Mouse (Mus musculus) spleen, adult 2 months (tissue): Measurements from ENCODE around the gene Gtf3c4.

Experiments used
- CTCF ChIP-seq: fragments of 200-500 bp; IDR thresholded peaks from 2 replicates; pipeline ENCODE4 v1.5.1; 2011; ENCODE audit warnings: mild to moderate bottlenecking, inconsistent platforms; ENCODE audit not compliant: insufficient read depth, insufficient read length, insufficient replicate concordance; ENCODE audit errors: extremely low read depth
- POLR2A ChIP-seq: fragments of 200-500 bp; IDR thresholded peaks from 2 replicates; pipeline ENCODE4 v1.6.1; 2011; ENCODE audit warnings: low read depth, low read length, inconsistent platforms

DNA sequence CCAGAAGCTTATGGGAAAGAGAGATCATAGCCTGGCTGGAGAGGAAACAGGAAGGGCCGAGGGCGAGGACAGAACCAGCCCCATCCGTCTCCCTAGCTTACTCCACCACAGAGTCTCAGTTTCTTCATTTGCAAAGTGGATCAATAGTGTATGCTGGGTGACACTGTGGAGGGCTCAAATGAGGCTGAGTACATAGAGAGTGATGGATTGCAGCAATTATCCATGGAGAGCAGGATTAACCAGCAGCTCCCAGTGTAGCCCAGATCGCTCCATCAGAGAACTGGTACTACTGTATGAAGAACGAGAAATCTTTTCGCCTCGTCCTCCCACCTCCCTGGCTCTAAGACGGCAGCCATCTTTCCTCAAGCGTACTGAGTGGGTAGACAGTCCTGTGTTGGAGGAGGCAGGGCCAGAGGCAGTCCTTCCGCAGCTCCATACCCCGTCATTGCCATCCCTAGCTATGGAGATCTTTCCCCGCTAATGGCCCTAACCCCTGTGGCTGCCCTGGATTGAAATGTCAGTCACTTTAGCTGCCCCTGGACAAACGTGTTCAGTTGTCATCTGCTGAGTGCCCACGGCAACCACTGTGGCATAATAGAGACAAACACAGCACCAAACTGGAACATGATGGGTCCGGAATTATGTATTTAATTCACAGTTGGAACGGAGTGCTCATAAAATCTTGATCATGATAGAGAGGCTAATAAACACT, 53.6 kb downstream of the Gtf3c4 start:
- TF ChIP-seq CTCF, result no peak
- no peak for TF ChIP-seq POLR2A
